Mouse (Mus musculus) cerebellum, postnatal 36 days (tissue): ENCODE data around the gene Limch1.
A peak's percentile ranks its signal among the peaks of the same experiment; 100 is the strongest.

Experiments used
- DNase-seq, 2 experiments: peaks; one replicate each; pipeline ENCODE4 v3.0.0; 2021 to 2022; ENCODE audit warnings: mixed read lengths in 2 of 2

Gene Limch1

GRCm38 (mm10) chr5:66786621-66787061 is 41.0 kb downstream of the Limch1 start:
- no peak for DNase-seq

- no peak for DNase-seq
These were observed 43.4 kb downstream of the Limch1 start for GRCm38 (mm10) chr5:66789041-66789440.

- DNase-seq = peak; percentile 29 to 48
These were observed 45.5 kb downstream of the Limch1 start for GRCm38 (mm10) chr5:66791161-66791560.

GRCm38 (mm10) chr5:66793251-66793650 is 47.6 kb downstream of the Limch1 start:
- no peak for DNase-seq

- no peak for DNase-seq
These were observed 51.7 kb downstream of the Limch1 start for GRCm38 (mm10) chr5:66797326-66797725.

- DNase-seq = no peak
These were observed 52.5 kb downstream of the Limch1 start for GRCm38 (mm10) chr5:66798135-66798534.

- DNase-seq = no peak
These were observed 53.0 kb downstream of the Limch1 start for GRCm38 (mm10) chr5:66798591-66799003.

GRCm38 (mm10) chr5:66800243-66800642 is 54.6 kb downstream of the Limch1 start:
- no peak for DNase-seq

GRCm38 (mm10) chr5:66800977-66801376 is 55.4 kb downstream of the Limch1 start:
- DNase-seq = no peak

GRCm38 (mm10) chr5:66802196-66802595 is 56.6 kb downstream of the Limch1 start:
- DNase-seq = no peak

GRCm38 (mm10) chr5:66806335-66806734 is 60.7 kb downstream of the Limch1 start:
- no peak for DNase-seq

GRCm38 (mm10) chr5:66807737-66808136 is 62.1 kb downstream of the Limch1 start:
- DNase-seq = no peak

GRCm38 (mm10) chr5:66809016-66809570 is 63.5 kb downstream of the Limch1 start:
- DNase-seq = no peak

- DNase-seq = no peak
These were observed 64.8 kb downstream of the Limch1 start for GRCm38 (mm10) chr5:66810396-66810795.

- DNase-seq = no peak
These were observed 69.0 kb downstream of the Limch1 start for GRCm38 (mm10) chr5:66814674-66815073.

GRCm38 (mm10) chr5:66815877-66816276 is 70.2 kb downstream of the Limch1 start:
- no peak for DNase-seq

GRCm38 (mm10) chr5:66816751-66817150 is 71.1 kb downstream of the Limch1 start:
- DNase-seq = no peak

- no peak for DNase-seq
These were observed 71.7 kb downstream of the Limch1 start for GRCm38 (mm10) chr5:66817184-66817956.

- DNase-seq = no peak
These were observed 77.0 kb downstream of the Limch1 start for GRCm38 (mm10) chr5:66822500-66823205.

- no peak for DNase-seq
These were observed 80.0 kb downstream of the Limch1 start for GRCm38 (mm10) chr5:66825586-66825985.

- DNase-seq = no peak
These were observed 81.2 kb downstream of the Limch1 start for GRCm38 (mm10) chr5:66826844-66827243.

GRCm38 (mm10) chr5:66829505-66829904 is 83.9 kb downstream of the Limch1 start:
- no peak for DNase-seq

GRCm38 (mm10) chr5:66830206-66830605 is 84.6 kb downstream of the Limch1 start:
- no peak for DNase-seq

- DNase-seq = no peak
These were observed 89.1 kb downstream of the Limch1 start for GRCm38 (mm10) chr5:66834756-66835155.
